Mouse (Mus musculus): ENCODE results near the gene Misp.

Gene Misp

DNA sequence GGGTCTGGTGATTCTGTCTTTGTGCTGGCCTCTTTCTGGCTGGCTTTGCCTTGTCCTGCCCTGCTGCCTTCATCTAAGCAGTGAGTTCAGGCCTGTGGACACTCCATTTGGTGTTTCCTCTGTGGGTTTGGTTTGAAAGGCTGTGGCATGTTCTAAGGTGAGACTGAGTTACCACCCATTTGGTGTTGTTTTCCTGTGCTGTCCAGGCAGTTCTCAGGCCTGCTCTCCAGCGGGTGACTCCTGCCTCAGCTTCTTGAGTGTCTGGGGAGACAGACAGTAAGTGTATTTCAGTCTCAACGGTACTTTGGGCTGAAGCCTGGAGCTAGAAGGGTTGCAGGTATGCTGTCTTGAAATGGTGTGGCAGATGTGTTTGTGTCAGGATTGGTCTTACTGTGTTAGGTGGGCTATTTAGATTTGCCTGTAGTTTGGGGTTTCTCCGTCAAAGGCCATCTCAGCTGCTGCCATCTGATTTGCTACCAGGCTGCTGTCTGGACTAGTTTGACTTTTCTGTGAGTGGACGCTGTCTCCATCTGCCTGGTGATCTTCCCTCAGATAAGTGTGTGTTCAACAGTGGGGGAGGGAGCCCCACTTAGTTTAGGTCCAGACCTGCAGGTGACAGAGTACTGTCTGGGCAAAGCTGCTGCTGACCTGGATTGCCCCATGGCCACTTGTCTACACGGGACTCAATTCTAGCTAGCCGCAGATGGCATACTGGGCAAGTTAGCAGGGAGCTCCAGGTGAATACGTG lies 36.1 kb downstream of the Misp start:
- DNase-seq, result no peak

DNA sequence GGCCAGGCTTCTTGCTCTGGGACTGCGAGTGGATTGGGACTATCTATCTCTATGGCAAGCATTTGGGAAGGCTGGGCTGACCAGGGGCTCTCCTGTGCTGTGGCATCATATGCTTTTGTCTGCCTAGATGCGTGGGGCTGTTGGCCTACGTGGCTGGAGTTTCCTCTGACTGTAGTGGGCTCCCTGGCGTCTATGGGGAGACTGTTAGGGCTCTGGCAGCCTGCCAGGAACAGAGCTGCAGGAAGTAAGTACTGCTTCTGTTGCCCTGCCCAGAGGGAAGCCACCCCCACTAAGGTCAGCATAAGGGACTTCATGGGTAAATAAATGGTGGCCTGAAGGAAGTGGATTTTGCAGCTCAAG lies 36.6 kb downstream of the Misp start:
- no peak for DNase-seq

DNA sequence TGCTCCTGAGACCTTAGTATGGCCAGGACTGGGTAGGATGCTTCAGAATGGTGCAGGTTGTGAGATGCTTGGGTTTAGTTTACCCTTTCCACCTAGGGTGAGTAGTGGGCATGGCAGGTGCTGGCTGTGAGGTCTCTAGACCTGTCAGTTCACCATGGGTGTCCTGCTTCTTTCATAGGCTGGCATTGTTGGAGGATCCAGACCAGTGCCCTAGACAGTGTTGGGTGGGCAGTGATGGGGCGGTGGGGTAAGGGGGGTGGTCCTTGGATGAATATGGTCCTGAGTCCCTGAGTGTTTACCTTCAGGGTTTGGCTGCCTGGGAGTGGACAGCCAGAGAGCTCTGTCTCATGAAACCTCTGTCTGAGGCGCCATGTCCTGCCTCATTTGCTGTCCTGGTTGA lies 37.1 kb downstream of the Misp start:
- no peak for DNase-seq

DNA sequence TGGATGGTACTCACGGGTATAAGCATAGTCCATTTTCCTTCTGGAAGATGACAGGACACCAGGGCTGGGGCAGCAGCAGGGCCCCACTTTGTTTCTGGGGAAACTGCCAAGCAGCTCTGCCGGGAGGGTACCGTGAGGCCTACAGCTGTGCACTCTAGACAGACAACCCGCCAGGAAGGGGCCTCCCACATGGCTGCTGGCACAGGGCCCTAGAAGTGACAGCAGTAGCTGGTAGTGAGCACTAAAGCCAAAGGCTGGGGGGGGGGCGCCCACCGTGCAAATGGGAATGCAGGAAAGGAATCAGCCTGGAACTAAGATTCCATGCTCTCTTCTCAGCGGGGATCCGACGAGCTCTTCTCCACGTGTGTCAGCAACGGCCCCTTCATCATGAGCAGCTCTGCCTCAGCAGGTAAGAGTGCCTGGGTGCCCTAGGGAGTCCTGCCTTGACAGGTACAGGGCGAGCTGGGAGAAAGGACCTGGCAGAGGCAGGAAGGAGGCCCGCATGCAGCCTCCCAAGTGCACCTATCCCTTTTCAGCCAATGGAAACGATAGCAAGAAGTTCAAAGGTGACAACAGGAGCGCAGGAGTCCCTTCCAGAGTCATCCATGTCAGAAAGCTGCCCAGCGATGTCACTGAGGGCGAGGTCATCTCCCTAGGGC lies 37.8 kb downstream of the Misp start:
- DNase-seq, result no peak

DNA sequence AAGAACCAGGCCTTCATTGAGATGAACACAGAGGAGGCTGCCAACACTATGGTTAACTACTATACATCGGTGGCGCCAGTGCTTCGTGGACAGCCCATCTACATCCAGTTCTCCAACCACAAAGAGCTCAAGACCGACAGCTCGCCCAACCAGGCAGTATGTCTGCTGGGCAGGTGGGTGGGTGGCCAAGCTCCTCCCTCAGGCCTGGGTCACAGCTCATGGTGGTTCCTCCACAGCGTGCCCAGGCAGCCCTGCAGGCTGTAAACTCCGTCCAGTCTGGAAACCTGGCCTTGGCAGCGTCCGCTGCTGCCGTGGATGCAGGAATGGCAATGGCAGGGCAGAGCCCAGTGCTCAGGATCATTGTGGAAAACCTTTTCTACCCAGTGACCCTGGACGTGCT lies 38.3 kb downstream of the Misp start:
- no peak for DNase-seq

GRCm38 (mm10) chr10:79860079-79860911 lies 39.5 kb downstream of the Misp start:
- no peak for DNase-seq

DNA sequence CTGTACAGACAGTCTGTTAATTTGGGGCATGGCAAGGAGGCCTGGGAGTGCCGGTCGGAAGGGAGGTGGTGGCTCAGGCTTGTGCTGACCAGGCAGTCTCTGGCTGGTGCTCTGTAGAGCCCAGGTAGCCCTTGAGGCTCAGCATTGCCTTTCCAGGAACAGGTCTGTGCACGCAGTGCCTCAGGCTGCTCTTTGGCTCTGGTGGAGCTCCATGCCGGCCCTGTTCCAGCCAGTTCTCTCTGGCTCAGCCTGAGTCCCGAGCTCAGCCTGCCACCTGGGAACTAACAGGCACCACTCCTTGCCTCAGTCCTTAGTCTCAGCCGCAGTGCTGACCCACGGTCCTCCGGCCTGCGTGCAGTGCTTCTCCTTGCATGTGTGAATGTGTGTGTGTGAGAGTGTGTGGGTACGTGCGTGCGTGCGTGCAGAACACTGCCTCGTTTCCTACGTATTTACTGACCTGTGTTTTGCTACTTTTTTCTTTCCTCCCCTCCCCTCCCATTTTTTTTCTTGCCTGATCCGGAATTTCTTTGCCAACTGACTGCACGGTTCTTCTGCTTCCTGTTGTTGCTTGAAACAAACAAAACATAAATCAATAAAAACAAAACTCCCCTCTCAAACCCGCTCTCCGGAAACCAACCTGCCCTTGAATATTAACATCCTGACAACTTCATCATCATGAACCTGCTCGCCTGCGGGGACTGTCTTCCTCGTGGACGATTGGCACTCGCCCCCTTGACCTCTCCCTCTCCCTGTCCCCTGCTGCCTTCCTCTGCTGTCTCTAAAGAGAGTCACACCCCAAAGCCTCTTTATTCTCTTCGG lies 40.6 kb downstream of the Misp start:
- no peak for DNase-seq

DNA sequence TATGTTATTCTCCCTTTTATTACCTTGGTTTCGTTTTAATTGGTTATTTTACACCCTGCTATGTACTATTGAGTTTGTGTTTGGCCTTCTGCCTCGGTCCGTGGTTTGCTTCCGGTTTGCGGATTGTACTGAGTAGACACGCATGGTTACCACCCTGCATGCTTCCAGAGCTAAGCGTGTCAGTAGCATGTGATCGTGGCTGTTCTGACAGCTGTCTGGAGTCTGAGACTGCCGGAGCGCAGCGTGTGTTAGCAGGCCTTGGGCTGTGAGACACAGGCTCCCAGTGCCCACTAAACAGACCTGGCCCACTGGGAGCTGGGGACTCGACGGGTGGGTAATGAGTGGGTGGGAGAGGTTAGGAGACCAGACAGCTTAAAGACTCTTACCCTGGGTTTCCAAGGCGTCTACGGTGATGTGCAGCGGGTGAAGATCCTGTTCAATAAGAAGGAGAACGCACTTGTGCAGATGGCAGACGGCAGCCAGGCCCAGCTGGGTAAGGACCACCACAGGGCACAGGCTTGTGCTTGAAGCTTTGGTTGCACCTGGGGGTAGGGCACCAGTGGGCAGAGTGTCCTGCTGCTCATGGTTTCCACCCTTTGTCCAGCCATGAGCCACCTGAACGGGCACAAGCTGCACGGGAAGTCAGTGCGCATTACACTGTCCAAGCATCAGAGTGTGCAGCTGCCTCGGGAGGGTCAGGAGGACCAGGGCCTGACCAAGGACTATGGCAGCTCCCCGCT lies 41.4 kb downstream of the Misp start:
- no peak for DNase-seq

DNA sequence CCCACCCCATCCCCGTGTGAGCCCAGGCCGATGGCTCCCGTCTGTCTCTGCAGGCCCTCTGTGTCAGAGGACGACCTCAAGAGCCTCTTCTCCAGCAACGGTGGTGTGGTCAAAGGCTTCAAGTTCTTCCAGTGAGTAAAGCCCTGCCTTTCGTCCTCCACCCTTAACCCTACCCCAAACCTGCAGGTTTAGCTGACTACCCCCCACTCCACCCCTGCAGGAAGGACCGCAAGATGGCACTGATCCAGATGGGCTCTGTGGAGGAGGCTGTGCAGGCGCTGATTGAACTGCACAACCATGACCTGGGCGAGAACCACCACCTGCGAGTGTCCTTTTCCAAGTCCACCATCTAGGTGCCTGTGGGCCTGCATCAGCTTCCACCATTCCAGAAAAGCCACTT lies 42.1 kb downstream of the Misp start:
- DNase-seq, result no peak

DNA sequence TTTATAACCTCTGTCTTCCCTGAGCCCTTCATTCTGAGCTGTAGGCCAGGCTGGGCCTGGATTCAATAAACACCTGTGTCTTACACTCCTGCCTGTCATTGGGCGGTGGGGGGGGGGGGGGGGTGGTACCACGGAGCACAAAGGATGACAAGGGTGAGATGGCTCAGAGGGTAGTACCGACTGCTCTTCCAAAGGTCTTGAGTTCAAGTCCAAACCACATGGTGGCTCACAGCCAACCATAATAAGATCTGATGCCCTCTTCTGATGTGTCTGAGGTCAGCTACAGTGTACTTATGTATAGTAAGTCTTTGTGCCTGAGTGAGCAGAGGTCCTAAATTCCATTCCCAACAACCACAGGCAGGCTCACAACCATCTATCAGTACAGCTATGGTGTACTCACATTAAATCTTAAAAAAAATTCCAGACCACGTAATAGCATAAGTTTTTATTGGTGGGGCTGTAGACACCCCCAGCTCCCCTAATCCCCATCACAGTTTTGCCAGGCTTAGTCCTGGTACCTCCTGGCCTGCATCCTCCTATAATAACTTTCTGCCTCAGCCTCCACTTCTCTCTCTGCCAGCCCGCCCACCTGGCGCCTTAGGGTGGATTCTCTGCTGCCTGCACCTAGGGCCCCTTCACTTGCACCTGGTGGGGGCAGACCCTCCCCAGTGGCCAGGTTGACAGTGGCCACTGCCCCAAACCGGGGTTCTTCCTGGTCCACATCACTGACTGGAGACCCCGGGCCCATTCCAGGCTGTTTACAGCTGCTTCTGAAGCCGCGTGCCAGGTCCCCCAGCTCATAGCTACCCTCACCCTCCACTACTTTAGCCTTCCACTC lies 43.8 kb downstream of the Misp start:
- no peak for DNase-seq

DNA sequence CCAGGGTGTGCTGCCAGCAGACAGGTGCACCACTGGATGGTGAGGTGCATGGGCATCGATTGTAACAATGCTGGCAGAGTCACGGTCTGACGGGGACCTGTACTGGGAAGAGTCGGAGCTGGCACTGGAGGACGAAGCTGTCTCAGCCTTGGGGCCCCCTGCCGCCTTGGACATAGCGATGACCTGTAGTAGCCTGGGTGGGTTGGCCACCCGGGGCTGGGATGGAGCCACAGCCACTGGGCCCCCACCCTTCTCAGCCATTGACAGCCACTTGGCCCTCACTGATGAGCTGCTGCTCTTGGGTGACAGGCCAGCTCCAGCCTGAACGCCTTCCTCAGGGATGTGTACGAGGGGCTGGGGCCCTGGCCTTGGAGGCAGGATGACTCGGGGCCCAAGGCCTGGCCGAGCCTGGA lies 44.4 kb downstream of the Misp start:
- DNase-seq, result no peak

DNA sequence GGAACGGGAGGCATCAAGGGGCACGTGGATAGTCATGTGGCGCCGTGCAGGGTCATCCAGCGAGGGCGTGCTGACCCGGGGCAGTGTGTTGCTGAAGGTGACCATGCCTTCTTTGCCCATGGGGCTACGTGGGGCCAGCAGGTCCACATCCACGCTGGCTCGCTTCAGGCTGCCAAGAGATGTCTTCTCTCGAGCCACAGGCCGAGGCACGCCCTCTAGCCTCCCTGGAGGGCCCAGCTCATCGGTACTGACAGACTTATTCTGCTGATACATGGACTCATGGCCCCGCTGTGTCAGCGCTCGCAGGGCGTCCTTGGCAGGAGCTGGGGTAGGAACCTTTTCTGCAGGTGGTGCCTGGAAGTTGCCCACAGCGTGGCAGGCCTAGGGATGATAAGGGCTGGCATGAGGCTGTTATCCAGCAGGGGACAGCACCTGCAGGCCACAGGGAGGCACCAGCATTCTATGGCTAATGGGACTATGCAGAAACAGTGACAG lies 45.1 kb downstream of the Misp start:
- DNase-seq, result no peak

GRCm38 (mm10) chr10:79866601-79867000 lies 45.8 kb downstream of the Misp start:
- DNase-seq, result no peak

DNA sequence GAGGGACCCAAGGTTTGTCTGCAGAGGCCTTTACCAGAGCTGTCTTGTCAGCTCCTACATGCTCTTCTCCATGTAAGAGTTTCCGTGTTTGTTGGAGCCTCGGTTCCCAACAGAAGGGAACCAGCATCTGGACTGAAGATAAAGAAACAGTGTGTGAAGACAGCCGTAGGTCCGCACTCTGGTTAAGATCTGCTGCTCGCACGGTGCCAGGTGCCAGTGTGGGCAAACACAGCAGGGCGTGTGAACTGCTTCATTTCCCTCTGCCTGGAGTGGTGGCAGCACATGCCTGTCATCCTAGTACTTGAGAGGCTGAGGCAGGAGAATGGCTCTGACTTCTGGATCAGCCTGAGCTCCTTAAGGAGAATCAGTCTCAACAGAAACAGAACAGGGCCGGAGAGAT lies 51.1 kb downstream of the Misp start:
- DNase-seq, result no peak

- DNase-seq, result no peak
These were observed 52.1 kb downstream of the Misp start for GRCm38 (mm10) chr10:79872862-79873261.

GRCm38 (mm10) chr10:79873313-79873712 lies 52.5 kb downstream of the Misp start:
- DNase-seq, result no peak

DNA sequence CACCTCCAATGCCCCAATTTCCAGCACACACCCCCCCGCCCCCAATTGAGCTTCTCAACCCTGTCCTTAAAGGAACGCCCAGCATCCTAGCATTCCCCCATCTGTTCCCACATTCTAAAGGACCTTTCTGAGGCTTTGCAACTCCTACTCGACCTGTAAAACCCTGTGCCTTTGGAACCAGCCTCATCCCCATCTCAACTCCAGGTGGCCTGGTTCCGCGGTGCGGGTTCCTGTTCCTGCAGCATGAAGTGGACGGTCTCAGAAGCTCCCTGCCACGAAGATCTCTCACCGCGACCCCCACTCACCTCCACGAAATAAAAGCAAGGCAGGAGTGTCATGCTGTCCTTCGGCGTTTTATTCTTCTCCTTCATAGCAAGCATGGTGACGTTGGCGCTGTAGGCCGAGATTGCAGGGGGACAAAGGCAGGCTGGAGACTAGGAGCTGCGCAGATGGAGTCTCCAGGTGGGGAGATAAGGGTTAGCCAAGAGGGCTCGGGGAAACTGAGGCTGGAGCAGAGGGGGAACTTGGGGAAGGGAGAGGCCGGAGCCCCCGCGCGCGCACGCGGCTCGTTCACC lies 53.0 kb downstream of the Misp start:
- DNase-seq, result no peak

- DNase-seq, result no peak
These were observed 53.6 kb downstream of the Misp start, which contains the start of the genes Prtn3 and Plppr3 for GRCm38 (mm10) chr10:79874290-79874862. Prtn3 (plus strand) TSS chr10:79874476. Plppr3 (minus strand) TSS chr10:79874634.

- DNase-seq, result no peak
These were observed 56.4 kb downstream of the Misp start for GRCm38 (mm10) chr10:79877174-79877573.

DNA sequence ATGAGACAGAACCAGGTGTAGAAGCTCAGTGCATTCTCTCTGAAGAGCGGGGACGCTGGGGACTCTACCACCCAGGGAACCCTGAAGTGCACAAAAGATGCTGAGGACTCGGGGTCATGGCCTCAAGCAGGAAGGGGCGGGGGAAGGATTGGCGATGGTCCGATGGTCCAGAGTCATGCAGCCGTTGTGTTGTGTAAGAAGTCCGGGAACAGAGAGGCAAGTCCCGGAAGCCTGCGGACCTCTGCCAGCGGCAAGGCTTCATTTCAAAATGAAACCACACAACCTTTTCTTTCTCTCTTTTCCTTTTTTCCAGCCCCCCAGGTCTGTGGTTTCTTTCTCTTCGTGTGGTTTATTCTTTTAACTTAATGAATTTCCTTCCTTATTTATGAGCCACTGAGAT lies 57.0 kb downstream of the Misp start:
- no peak for DNase-seq
